Mouse (Mus musculus): ENCODE measurements around the gene Hamp. TPM values are rescaled to one million over a fixed set of nuclear protein-coding genes. Genes with fewer than 3 reads are reported as not detected.

Hamp gene
- polyA plus RNA-seq, 1 experiment = not detected

DNA sequence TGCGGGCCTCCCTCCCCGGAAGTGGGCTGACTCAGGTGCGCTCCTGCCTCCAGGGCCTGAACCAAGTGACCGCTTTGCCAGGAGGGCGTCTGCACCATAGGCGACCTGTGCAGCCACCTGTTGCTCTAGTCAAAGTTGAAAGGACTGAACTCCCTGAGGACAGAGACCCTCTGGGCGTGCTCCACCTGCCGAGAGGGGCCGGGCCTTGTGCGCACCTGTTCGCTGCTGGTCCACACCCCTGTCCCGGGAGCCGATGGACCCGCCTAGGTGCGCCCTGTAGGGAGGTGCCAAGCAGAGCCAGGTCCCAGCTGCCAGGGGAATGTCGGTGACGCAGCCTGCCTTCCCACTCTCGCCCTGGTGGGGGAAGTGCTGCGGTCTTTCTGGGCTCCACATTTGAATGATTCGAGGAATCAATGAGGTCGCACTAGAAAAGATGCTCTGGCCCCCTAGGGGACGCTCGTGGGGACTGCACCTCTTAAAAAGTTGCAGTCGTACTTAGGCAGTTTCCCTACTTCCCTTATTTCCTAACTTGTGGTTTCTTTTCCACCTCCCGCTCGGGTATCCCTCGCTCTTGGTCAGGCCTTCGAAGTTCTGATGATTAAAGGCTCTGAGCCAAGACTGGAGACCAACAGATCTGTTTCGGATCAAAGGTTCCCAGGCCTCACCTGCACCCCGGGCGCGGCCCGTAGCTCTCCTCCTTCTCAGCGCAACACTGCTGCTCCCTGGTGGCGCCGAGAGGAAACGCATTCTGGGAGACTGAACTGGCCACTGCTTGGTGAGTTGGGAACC, 29.9 kb upstream of the Hamp start, which contains the start of gene Fam187b:
Gene Fam187b, plus strand, starts transcription at position 290 of the 789 bp plus-strand sequence.
- peak within 1 kb of the TSS; percentile 62 for H3K27ac ChIP-seq (ENCODE audit: insufficient read depth, low read length)

DNA sequence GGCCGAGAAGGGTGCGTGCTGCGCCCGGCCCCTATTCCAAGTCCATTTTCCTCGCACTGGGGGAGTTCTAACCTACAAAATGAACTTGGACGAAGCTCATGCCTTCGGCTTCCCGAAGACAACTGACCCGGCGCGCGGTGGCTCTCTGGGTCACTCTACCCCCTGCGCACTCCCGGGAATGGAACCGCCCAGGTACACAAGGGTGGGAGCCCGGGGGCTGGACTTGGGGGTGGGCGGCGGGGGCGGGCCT, 29.3 kb upstream of the Hamp start, which contains the start of gene Lsr:
Gene Lsr, minus strand, starts transcription at position 214 of the 250 bp plus-strand sequence.
- no peaks in the 10 kb centered on the region; the same call in 1 of the 2 replicates for H3K36me3 ChIP-seq (ENCODE audit: control insufficient read depth, insufficient read depth, low read length, poor library complexity, severe bottlenecking)
- TF ChIP-seq CTCF (IDR thresholded peaks at IDR 0.05; ENCODE audit: low read depth, low read length) (no peak), POLR2A (IDR thresholded peaks at IDR 0.05; ENCODE audit: insufficient read depth, low read length) (peak; percentile 20), EP300 (IDR thresholded peaks at IDR 0.05; ENCODE audit: insufficient read depth, low read depth, low read length) (no peak)
- no peaks in the 10 kb centered on the region for H3K9me3 ChIP-seq (replicated peaks; ENCODE audit: control insufficient read depth, insufficient read depth, low read length, poor library complexity, severe bottlenecking)
- H3K27me3 ChIP-seq (ENCODE audit: control insufficient read depth, insufficient read depth, low read length, poor library complexity, severe bottlenecking) = no peaks in the 10 kb centered on the region
- peak within 1 kb of the TSS; percentile 62 for H3K27ac ChIP-seq (ENCODE audit: insufficient read depth, low read length)
- peak within 1 kb of the TSS; percentile 70 for H3K9ac ChIP-seq (ENCODE audit: low read depth, poor library complexity, severe bottlenecking)
- H3K4me1 ChIP-seq (ENCODE audit: control insufficient read depth, insufficient read depth, low read length) = no peaks in the 10 kb centered on the region
- H3K4me3 ChIP-seq (ENCODE audit: low read depth, low read length) = peak within 1 kb of the TSS; percentile 92

More for the DNA sequence above, 29.9 kb upstream of the Hamp start, which contains the start of gene Fam187b:
- H3K36me3 ChIP-seq (ENCODE audit: control insufficient read depth, insufficient read depth, low read length, poor library complexity, severe bottlenecking) = no peaks in the 10 kb centered on the region; the same call in 1 of the 2 replicates
- peak within 1 kb of the TSS; percentile 92 for H3K4me3 ChIP-seq (ENCODE audit: low read depth, low read length)
- no peaks in the 10 kb centered on the region for H3K9me3 ChIP-seq (replicated peaks; ENCODE audit: control insufficient read depth, insufficient read depth, low read length, poor library complexity, severe bottlenecking)
- H3K27me3 ChIP-seq (ENCODE audit: control insufficient read depth, insufficient read depth, low read length, poor library complexity, severe bottlenecking) = no peaks in the 10 kb centered on the region
- no peaks in the 10 kb centered on the region for H3K4me1 ChIP-seq (ENCODE audit: control insufficient read depth, insufficient read depth, low read length)
- TF ChIP-seq CTCF (IDR thresholded peaks at IDR 0.05; ENCODE audit: low read depth, low read length) (peak; percentile 88), POLR2A (IDR thresholded peaks at IDR 0.05; ENCODE audit: insufficient read depth, low read length) (no peak), EP300 (IDR thresholded peaks at IDR 0.05; ENCODE audit: insufficient read depth, low read depth, low read length) (peak; percentile 31; the same call in 1 of the 2 replicates)
- peak within 1 kb of the TSS; percentile 70 for H3K9ac ChIP-seq (ENCODE audit: low read depth, poor library complexity, severe bottlenecking)

DNA sequence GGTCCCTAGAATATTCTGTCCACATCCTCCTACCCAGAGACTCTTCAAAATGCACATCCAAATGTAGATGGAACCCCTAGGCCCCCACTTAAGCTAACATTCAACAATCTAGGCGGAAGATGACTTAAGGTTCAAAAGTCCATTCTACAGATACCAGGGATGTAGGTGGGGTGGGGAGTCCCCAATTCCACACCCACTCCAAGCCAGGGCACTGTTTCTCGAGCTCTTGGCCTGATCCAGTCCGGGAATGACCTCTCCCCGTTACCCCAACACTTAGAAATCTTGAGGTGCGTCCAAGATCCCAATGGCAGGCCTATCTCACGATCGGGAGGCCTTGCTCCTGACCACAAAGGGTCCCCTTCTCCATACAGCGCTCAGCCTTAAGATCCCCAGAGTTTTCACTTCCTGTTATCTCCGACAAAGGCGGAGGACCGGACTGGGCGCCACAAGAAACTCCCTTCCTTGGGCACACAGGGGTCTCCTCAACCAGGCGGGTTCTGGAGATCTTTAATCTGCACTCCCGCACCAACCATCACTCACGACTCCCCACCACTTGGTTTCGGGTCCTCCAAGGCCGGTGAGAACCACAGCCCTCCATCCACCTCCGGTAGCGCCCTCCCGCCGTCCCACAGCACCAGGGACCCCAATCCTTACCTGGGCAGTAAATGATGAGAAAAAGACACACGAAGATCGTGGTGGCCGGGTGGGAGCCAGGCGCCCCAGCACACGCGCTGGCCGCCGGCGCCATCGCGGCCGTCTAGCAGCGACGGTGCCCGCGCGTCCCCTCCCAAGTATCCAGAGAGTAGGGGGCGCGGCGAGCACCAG, 28.8 kb upstream of the Hamp start:
- Histone ChIP-seq H3K9ac (ENCODE audit: low read depth, poor library complexity, severe bottlenecking) (peak overlapping the region; percentile 70), H3K4me1 (ENCODE audit: control insufficient read depth, insufficient read depth, low read length) (no peaks in the 10 kb centered on the region), H3K4me3 (ENCODE audit: low read depth, low read length) (peak overlapping the region; percentile 80), H3K9me3 (replicated peaks; ENCODE audit: control insufficient read depth, insufficient read depth, low read length, poor library complexity, severe bottlenecking) (no peaks in the 10 kb centered on the region), H3K27me3 (ENCODE audit: control insufficient read depth, insufficient read depth, low read length, poor library complexity, severe bottlenecking) (no peaks in the 10 kb centered on the region), H3K27ac (ENCODE audit: insufficient read depth, low read length) (no peak overlapping the region), H3K36me3 (ENCODE audit: control insufficient read depth, insufficient read depth, low read length, poor library complexity, severe bottlenecking) (no peaks in the 10 kb centered on the region; the same call in 1 of the 2 replicates)
- TF ChIP-seq CTCF (IDR thresholded peaks at IDR 0.05; ENCODE audit: low read depth, low read length) (no peak), POLR2A (IDR thresholded peaks at IDR 0.05; ENCODE audit: insufficient read depth, low read length) (no peak), EP300 (IDR thresholded peaks at IDR 0.05; ENCODE audit: insufficient read depth, low read depth, low read length) (no peak)

DNA sequence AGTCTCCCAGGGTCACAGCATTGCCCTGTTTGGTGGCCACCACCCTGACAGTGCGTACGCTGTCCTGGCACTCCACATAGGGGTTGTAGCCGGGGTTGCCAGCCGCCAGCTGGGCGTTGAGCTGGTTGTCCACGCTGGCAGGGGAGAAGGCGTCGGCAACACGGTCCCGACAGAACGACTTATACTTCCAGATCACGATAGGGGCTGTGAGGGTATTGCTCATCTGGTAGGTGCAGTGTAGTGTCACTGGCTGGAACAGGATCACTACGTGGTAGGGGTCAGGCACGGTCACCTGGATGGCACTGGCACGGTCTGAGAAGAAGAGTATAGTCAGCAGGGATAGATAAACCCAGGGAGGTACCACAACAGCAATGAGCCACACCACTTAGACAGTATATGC, 28.1 kb upstream of the Hamp start:
- no peaks in the 10 kb centered on the region; the same call in 1 of the 2 replicates for H3K36me3 ChIP-seq (ENCODE audit: control insufficient read depth, insufficient read depth, low read length, poor library complexity, severe bottlenecking)
- H3K4me1 ChIP-seq (ENCODE audit: control insufficient read depth, insufficient read depth, low read length) = no peaks in the 10 kb centered on the region
- no peak overlapping the region for H3K4me3 ChIP-seq (ENCODE audit: low read depth, low read length)
- TF ChIP-seq EP300 (IDR thresholded peaks at IDR 0.05; ENCODE audit: insufficient read depth, low read depth, low read length) = no peak
- no peak for TF ChIP-seq POLR2A (IDR thresholded peaks at IDR 0.05; ENCODE audit: insufficient read depth, low read length)
- no peak for TF ChIP-seq CTCF (IDR thresholded peaks at IDR 0.05; ENCODE audit: low read depth, low read length)
- no peak overlapping the region for H3K9ac ChIP-seq (ENCODE audit: low read depth, poor library complexity, severe bottlenecking)
- H3K9me3 ChIP-seq (replicated peaks; ENCODE audit: control insufficient read depth, insufficient read depth, low read length, poor library complexity, severe bottlenecking) = no peaks in the 10 kb centered on the region
- H3K27ac ChIP-seq (ENCODE audit: insufficient read depth, low read length) = no peak overlapping the region
- H3K27me3 ChIP-seq (ENCODE audit: control insufficient read depth, insufficient read depth, low read length, poor library complexity, severe bottlenecking) = no peaks in the 10 kb centered on the region

DNA sequence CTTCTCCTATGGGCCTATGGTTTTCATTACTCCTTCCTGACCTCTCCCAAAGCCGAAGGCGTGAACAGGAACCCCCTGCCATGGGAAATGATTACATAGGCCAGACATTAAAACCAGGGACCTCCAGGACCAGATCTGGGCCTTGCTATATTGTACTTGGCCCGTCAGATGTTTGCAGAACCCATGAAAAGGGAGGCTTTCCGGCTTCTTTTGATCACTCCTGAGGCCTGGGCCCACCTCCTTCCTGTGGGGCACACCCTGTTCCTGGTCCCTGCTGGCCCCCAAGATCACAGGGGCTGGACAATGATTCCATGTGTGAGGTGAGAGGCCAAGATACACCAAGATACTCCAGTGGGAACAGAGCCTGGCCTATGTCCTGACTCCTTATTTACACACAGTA, 25.3 kb upstream of the Hamp start:
- TF ChIP-seq POLR2A (IDR thresholded peaks at IDR 0.05; ENCODE audit: insufficient read depth, low read length) = no peak
- no peak for TF ChIP-seq CTCF (IDR thresholded peaks at IDR 0.05; ENCODE audit: low read depth, low read length)
- H3K27ac ChIP-seq (ENCODE audit: insufficient read depth, low read length) = no peak overlapping the region
- H3K4me3 ChIP-seq (ENCODE audit: low read depth, low read length) = no peak overlapping the region
- peaks cover 3% of the 10 kb centered on the region for H3K4me1 ChIP-seq (ENCODE audit: control insufficient read depth, insufficient read depth, low read length)
- no peak overlapping the region for H3K9ac ChIP-seq (ENCODE audit: low read depth, poor library complexity, severe bottlenecking)
- H3K27me3 ChIP-seq (ENCODE audit: control insufficient read depth, insufficient read depth, low read length, poor library complexity, severe bottlenecking) = no peaks in the 10 kb centered on the region
- no peaks in the 10 kb centered on the region for H3K9me3 ChIP-seq (replicated peaks; ENCODE audit: control insufficient read depth, insufficient read depth, low read length, poor library complexity, severe bottlenecking)
- no peaks in the 10 kb centered on the region; the same call in 1 of the 2 replicates for H3K36me3 ChIP-seq (ENCODE audit: control insufficient read depth, insufficient read depth, low read length, poor library complexity, severe bottlenecking)
